Mouse (Mus musculus) lung, adult 2 months (tissue): Measurements from ENCODE around the gene Atp10a.

Experiments
- CTCF ChIP-seq: fragments of 200-500 bp; IDR thresholded peaks from 2 replicates; pipeline ENCODE4 v1.5.1; 2011; ENCODE audit warnings: mild to moderate bottlenecking, low read length, control low read depth; ENCODE audit not compliant: insufficient read depth
- POLR2A ChIP-seq: fragments of 200-500 bp; IDR thresholded peaks from 2 replicates; pipeline ENCODE4 v1.6.1; 2011; ENCODE audit warnings: low read depth, mild to moderate bottlenecking, control low read depth, low read length, borderline replicate concordance; ENCODE audit errors: extremely low read depth

- TF ChIP-seq CTCF (no peak), POLR2A (no peak)
Observed at GRCm38 (mm10) chr7:58755846-58756245, 99.9 kb downstream of the Atp10a start.
